Mouse (Mus musculus) embryonic stem cell, embryonic (primary cell): Measurements from ENCODE around the gene Tspan4.

Source experiments
- CTCF ChIA-PET, 4 experiments: fragments of 300-600 bp in 2 of 4; fragments of 350-600 bp in 2 of 4; sonication (Branson Sonifier 250); formaldehyde crosslinking; loops; one replicate each; lab custom pipeline; 2022; ENCODE audit warnings: inconsistent platforms in 2 of 4; lab: Charles Lee
- POLR2A ChIA-PET, 4 experiments: fragments of 300-600 bp in 2 of 4; fragments of 350-600 bp in 2 of 4; sonication (Branson Sonifier 250); formaldehyde crosslinking; loops; one replicate each; lab custom pipeline; 2022; ENCODE audit warnings: antibody characterized with exemption in 4 of 4, inconsistent platforms in 1 of 4; lab: Charles Lee

The Tspan4 gene

GRCm38 (mm10) chr7:141541681-141542080 is 66.6 kb downstream of the Tspan4 start:
- ChIA-PET POLR2A (interaction anchor here in 3 of 4 experiments (1.0 to 2.5 kb wide), 8 partner anchors 18 to 361 kb away, joined by 3 to 11 read pairs (median 8); partner anchors contain the start of genes Ap2a2 (in 1 of the 3) and Rplp2 (in 1 of the 3)), CTCF (no interaction called here)

- POLR2A ChIA-PET: interaction anchor here in 2 of 4 experiments (0.6 to 2.0 kb wide), 3 partner anchors 19 to 68 kb away, joined by 3 to 6 read pairs (median 3); partner anchors contain the start of genes Ap2a2 (in 1 of the 2), Polr2l (in 1 of the 2) and Tspan4 (in 1 of the 2)
These were observed 67.5 kb downstream of the Tspan4 start for GRCm38 (mm10) chr7:141542588-141542987.

More at GRCm38 (mm10) chr7:141542588-141542987, 67.5 kb downstream of the Tspan4 start:
- CTCF ChIA-PET: interaction anchor here in 1 of 4 experiments (1.6 kb wide), 1 partner anchor 62 kb away, joined by 4 read pairs; no protein-coding TSS in a partner anchor
